Mouse (Mus musculus): ENCODE measurements around the gene P2rx7.

DNA sequence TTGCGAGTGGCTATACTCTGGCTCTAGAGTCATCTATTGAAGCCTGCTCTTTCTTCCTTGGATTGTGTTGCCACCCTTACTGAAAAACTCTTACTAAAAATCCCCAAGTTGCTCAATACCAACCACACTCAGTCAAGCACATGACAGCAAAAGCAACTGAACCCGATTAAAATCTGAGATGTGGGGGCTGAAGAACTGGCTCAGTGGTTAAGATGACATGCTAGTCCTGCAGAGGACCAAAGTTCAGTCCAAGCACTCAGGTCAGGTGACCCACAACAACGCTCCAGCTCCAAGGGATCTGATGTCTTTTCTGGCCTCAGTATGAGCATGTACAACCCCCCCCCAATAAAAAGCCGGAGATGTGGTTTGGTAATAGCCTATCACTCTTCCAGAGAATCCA, 60.9 kb downstream of the P2rx7 start:
- no peak for TF ChIP-seq POLR2A (IDR thresholded peaks at IDR 0.05; ENCODE audit: insufficient read depth, low read depth, low read length)
- no peak for TF ChIP-seq CTCF (IDR thresholded peaks at IDR 0.05; ENCODE audit: insufficient read depth, low read depth, low read length)

Measured in olfactory bulb, adult 2 months (tissue).